Mouse (Mus musculus): ENCODE results near the gene Kcnh6. TPM values are rescaled to one million over a fixed set of nuclear protein-coding genes. Genes with fewer than 3 reads are reported as not detected.
A peak's percentile ranks its signal among the peaks of the same experiment; 100 is the strongest.

Gene Kcnh6
- total and polyA plus RNA-seq, 2 experiments from 2014 or later, result 3.0 to 4.3 TPM

- no peaks in the 10 kb centered on the region for H3K36me3 ChIP-seq (ENCODE audit: insufficient read depth, low read length)
- no peaks in the 10 kb centered on the region for H3K27me3 ChIP-seq (ENCODE audit: insufficient read depth, low read length)
- peak within 1 kb of the TSS; percentile 67 for H3K4me2 ChIP-seq (ENCODE audit: low read depth, low read length)
- peak within 1 kb of the TSS; percentile 95 for H3K27ac ChIP-seq
- WGBS, result under 1% methylated on average over 66 of the region's 66 CpGs
- H3K4me1 ChIP-seq (ENCODE audit: insufficient read depth, low read length), result peaks cover 7% of the 10 kb centered on the region
- no peaks in the 10 kb centered on the region for H3K9me3 ChIP-seq (ENCODE audit: low read length)
- TF ChIP-seq CTCF (IDR thresholded peaks at IDR 0.05; ENCODE audit: low read depth), result no peak; the same call in 1 of the 2 replicates
- H3K9ac ChIP-seq (replicated peaks; ENCODE audit: low read length), result peak within 1 kb of the TSS; percentile 78
- ATAC-seq (peak; percentile 97), DNase-seq (ENCODE audit: low spot score) (peak; percentile 98)
- H3K4me3 ChIP-seq (ENCODE audit: low read length), result peak within 1 kb of the TSS; percentile 72
These were observed 28.9 kb downstream of the Kcnh6 start, which contains the start of gene Dcaf7 for GRCm38 (mm10) chr11:106036548-106037417. TSS of gene Dcaf7 (plus strand) at chr11:106036872.

- Histone ChIP-seq H3K4me1 (ENCODE audit: insufficient read depth, low read length) (peaks cover 7% of the 10 kb centered on the region), H3K27ac (peak overlapping the region; percentile 95), H3K4me3 (ENCODE audit: low read length) (peak overlapping the region; percentile 72), H3K9ac (replicated peaks; ENCODE audit: low read length) (peak overlapping the region; percentile 78), H3K36me3 (ENCODE audit: insufficient read depth, low read length) (no peaks in the 10 kb centered on the region), H3K27me3 (ENCODE audit: insufficient read depth, low read length) (no peaks in the 10 kb centered on the region), H3K9me3 (ENCODE audit: low read length) (no peaks in the 10 kb centered on the region), H3K4me2 (ENCODE audit: low read depth, low read length) (peak overlapping the region; percentile 67)
- peak; percentile 26 for TF ChIP-seq CTCF (IDR thresholded peaks at IDR 0.05; ENCODE audit: low read depth)
- ATAC-seq, result peak; percentile 80
- DNase-seq (ENCODE audit: low spot score), result peak; percentile 95
- 0% methylated on average over 13 of the region's 13 CpGs for WGBS
These were observed 29.5 kb downstream of the Kcnh6 start for GRCm38 (mm10) chr11:106037418-106037751.

- H3K27me3 ChIP-seq (ENCODE audit: insufficient read depth, low read length), result no peaks in the 10 kb centered on the region
- TF ChIP-seq CTCF (IDR thresholded peaks at IDR 0.05; ENCODE audit: low read depth), result no peak
- H3K4me3 ChIP-seq (ENCODE audit: low read length), result no peak overlapping the region
- H3K4me2 ChIP-seq (ENCODE audit: low read depth, low read length), result no peak overlapping the region
- H3K27ac ChIP-seq, result no peak overlapping the region
- H3K4me1 ChIP-seq (ENCODE audit: insufficient read depth, low read length), result no peaks in the 10 kb centered on the region
- ATAC-seq (no peak), DNase-seq (ENCODE audit: low spot score) (no peak)
- no peaks in the 10 kb centered on the region for H3K9me3 ChIP-seq (ENCODE audit: low read length)
- H3K36me3 ChIP-seq (ENCODE audit: insufficient read depth, low read length), result peaks cover 16% of the 10 kb centered on the region
- H3K9ac ChIP-seq (replicated peaks; ENCODE audit: low read length), result no peak overlapping the region
These were observed 36.4 kb downstream of the Kcnh6 start for GRCm38 (mm10) chr11:106044349-106044748.

GRCm38 (mm10) chr11:106045256-106045655 is 37.3 kb downstream of the Kcnh6 start:
- WGBS, result 98% methylated on average over 1 of the region's 1 CpGs
- peaks cover 21% of the 10 kb centered on the region for H3K36me3 ChIP-seq (ENCODE audit: insufficient read depth, low read length)
- ATAC-seq, result no peak

GRCm38 (mm10) chr11:106045780-106046179 is 37.9 kb downstream of the Kcnh6 start:
- 96% methylated on average over 3 of the region's 3 CpGs for WGBS
- ATAC-seq (no peak), DNase-seq (ENCODE audit: low spot score) (no peak)
- no peaks in the 10 kb centered on the region for H3K4me1 ChIP-seq (ENCODE audit: insufficient read depth, low read length)
- no peak overlapping the region for H3K27ac ChIP-seq
- H3K27me3 ChIP-seq (ENCODE audit: insufficient read depth, low read length), result no peaks in the 10 kb centered on the region
- no peak for TF ChIP-seq CTCF (IDR thresholded peaks at IDR 0.05; ENCODE audit: low read depth)
- H3K9ac ChIP-seq (replicated peaks; ENCODE audit: low read length), result no peak overlapping the region
- H3K4me2 ChIP-seq (ENCODE audit: low read depth, low read length), result no peak overlapping the region
- no peaks in the 10 kb centered on the region for H3K9me3 ChIP-seq (ENCODE audit: low read length)
- peaks cover 24% of the 10 kb centered on the region for H3K36me3 ChIP-seq (ENCODE audit: insufficient read depth, low read length)
- H3K4me3 ChIP-seq (ENCODE audit: low read length), result no peak overlapping the region

More at GRCm38 (mm10) chr11:106045256-106045655, 37.3 kb downstream of the Kcnh6 start:
- H3K27me3 ChIP-seq (ENCODE audit: insufficient read depth, low read length), result no peaks in the 10 kb centered on the region
- H3K9me3 ChIP-seq (ENCODE audit: low read length), result no peaks in the 10 kb centered on the region
- no peak overlapping the region for H3K4me2 ChIP-seq (ENCODE audit: low read depth, low read length)
- no peak overlapping the region for H3K27ac ChIP-seq
- H3K4me1 ChIP-seq (ENCODE audit: insufficient read depth, low read length), result no peaks in the 10 kb centered on the region
- no peak for TF ChIP-seq CTCF (IDR thresholded peaks at IDR 0.05; ENCODE audit: low read depth)
- no peak overlapping the region for H3K4me3 ChIP-seq (ENCODE audit: low read length)
- H3K9ac ChIP-seq (replicated peaks; ENCODE audit: low read length), result no peak overlapping the region
- DNase-seq (ENCODE audit: low spot score), result no peak

- H3K27me3 ChIP-seq (ENCODE audit: insufficient read depth, low read length), result no peaks in the 10 kb centered on the region
- DNase-seq (ENCODE audit: low spot score) (no peak), ATAC-seq (no peak)
- no peak overlapping the region for H3K9ac ChIP-seq (replicated peaks; ENCODE audit: low read length)
- no peak for TF ChIP-seq CTCF (IDR thresholded peaks at IDR 0.05; ENCODE audit: low read depth)
- no peaks in the 10 kb centered on the region for H3K4me1 ChIP-seq (ENCODE audit: insufficient read depth, low read length)
- no peak overlapping the region for H3K4me3 ChIP-seq (ENCODE audit: low read length)
- H3K27ac ChIP-seq, result no peak overlapping the region
- H3K4me2 ChIP-seq (ENCODE audit: low read depth, low read length), result no peak overlapping the region
- WGBS, result 87% methylated on average over 9 of the region's 9 CpGs
- peaks cover 30% of the 10 kb centered on the region for H3K36me3 ChIP-seq (ENCODE audit: insufficient read depth, low read length)
- H3K9me3 ChIP-seq (ENCODE audit: low read length), result no peaks in the 10 kb centered on the region
These were observed 38.7 kb downstream of the Kcnh6 start for GRCm38 (mm10) chr11:106046584-106046983.

GRCm38 (mm10) chr11:106053921-106054320 is 46.0 kb downstream of the Kcnh6 start:
- no peak for DNase-seq (ENCODE audit: low spot score)
- no peak overlapping the region for H3K9ac ChIP-seq (replicated peaks; ENCODE audit: low read length)
- no peak for TF ChIP-seq CTCF (IDR thresholded peaks at IDR 0.05; ENCODE audit: low read depth)
- no peak overlapping the region for H3K4me2 ChIP-seq (ENCODE audit: low read depth, low read length)
- H3K27me3 ChIP-seq (ENCODE audit: insufficient read depth, low read length), result no peaks in the 10 kb centered on the region
- 94% methylated on average over 2 of the region's 2 CpGs for WGBS
- H3K27ac ChIP-seq, result no peak overlapping the region
- no peak overlapping the region for H3K4me3 ChIP-seq (ENCODE audit: low read length)
- no peaks in the 10 kb centered on the region for H3K9me3 ChIP-seq (ENCODE audit: low read length)
- H3K4me1 ChIP-seq (ENCODE audit: insufficient read depth, low read length), result no peaks in the 10 kb centered on the region
- H3K36me3 ChIP-seq (ENCODE audit: insufficient read depth, low read length), result peaks cover 77% of the 10 kb centered on the region
- ATAC-seq, result no peak
